Mouse (Mus musculus) spleen, adult 2 months (tissue): ENCODE measurements around the gene Sectm1b.

Experiments used
- CTCF ChIP-seq: fragments of 200-500 bp; IDR thresholded peaks from 2 replicates; pipeline ENCODE4 v1.5.1; 2011; ENCODE audit warnings: mild to moderate bottlenecking, inconsistent platforms; ENCODE audit not compliant: insufficient read depth, insufficient read length, insufficient replicate concordance; ENCODE audit errors: extremely low read depth
- POLR2A ChIP-seq: fragments of 200-500 bp; IDR thresholded peaks from 2 replicates; pipeline ENCODE4 v1.6.1; 2011; ENCODE audit warnings: low read depth, low read length, inconsistent platforms

DNA sequence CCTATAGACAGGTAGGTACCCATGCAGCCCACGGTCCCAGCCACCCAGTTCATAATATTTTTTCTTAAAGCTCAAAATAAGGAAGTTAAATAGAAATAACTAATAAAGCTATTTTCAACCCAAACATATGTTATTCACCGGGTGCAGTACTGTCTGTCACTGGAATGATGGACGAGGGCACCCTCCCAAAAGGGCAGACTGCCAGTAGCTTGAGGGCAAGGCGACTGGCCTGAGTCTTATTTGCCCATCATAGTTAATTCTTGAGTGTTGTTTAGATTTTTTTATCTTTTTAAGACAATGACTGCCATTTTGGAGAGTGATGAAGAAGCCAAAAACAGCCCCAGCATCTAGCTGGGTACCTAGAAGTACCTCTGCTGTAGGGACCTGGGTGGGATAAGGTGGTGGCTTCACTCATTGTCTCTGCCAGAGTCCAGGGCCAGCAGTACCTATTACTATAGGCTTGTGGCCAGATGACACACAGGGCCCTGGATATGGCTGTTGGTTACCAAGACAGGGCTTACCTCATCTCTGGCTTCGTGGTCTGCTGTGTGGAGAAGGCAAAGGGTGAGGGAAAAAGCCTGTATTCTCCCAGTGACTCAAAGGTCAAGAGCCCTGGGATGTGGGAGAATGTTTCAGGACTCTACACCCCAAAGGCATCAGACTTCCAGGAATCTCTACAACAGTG lies 48.9 kb upstream of the Sectm1b start:
- no peak for TF ChIP-seq CTCF
- no peak for TF ChIP-seq POLR2A
